26 mouse cellular contexts compared by ENCODE assay signal in the genomic region with DNA sequence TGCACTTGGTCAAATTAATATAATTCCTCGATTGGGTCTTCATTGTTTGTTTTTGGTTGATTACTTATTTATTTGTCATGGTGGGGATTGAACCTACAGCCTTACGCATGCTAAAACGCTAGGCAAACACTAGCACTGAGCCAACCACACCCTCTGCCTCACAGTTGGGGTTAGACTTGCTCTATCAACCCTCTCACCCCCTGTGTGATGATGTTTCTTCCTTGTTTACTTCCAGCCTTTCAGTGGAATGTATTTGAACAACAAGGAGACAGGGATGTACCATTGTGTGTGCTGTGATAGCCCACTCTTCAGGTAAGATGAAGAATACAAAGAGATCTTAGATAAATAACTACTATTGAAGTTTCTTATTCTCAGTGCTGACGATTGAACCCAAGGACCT.
"Had no signal": no experiment of that assay in that cellular context is flagged by ENCODE, and none has a peak within 500 bp of the region (broad histone marks: within the 10 kb centered on the region; RNA-seq: fewer than 3 reads in every experiment).

No protein-coding gene starts in this region.

- DNase-seq: heart, postnatal 10 days; heart, postnatal 14 days; heart, postnatal 36 days; heart, postnatal 4 days; kidney, adult 11 months; kidney, adult 18-20 months; kidney, adult 2 months; kidney, adult 8-10 months; kidney, adult 9 months; kidney, postnatal 10 days; kidney, postnatal 14 days; kidney, postnatal 25 days; kidney, postnatal 36 days; kidney, postnatal 4 days; layer of hippocampus, adult 9-11 months; layer of hippocampus, postnatal 36 days had no signal

- H3K4me3 ChIP-seq: heart, embryonic 13.5 days; heart, embryonic 15.5 days; hindbrain, embryonic 10.5 days; hindbrain, embryonic 12.5 days; hindbrain, embryonic 13.5 days; hindbrain, embryonic 15.5 days; intestine, embryonic 15.5 days; kidney, embryonic 15.5 days; layer of hippocampus, adult 2 months; left cerebral cortex, adult 2 months had no signal

- H3K9me3 ChIP-seq: heart, embryonic 13.5 days; heart, embryonic 15.5 days; hindbrain, embryonic 10.5 days; hindbrain, embryonic 12.5 days; hindbrain, embryonic 13.5 days; hindbrain, embryonic 15.5 days; intestine, embryonic 15.5 days; kidney, embryonic 15.5 days had no signal

- H3K4me1 ChIP-seq: heart, embryonic 13.5 days; heart, embryonic 15.5 days; hindbrain, embryonic 15.5 days; intestine, embryonic 15.5 days had no signal

- H3K27me3 ChIP-seq: heart, embryonic 13.5 days; heart, embryonic 15.5 days; hindbrain, embryonic 12.5 days; hindbrain, embryonic 13.5 days; hindbrain, embryonic 15.5 days; intestine, embryonic 15.5 days; kidney, embryonic 15.5 days had no signal

- H3K36me3 ChIP-seq: heart, embryonic 15.5 days; hindbrain, embryonic 10.5 days; hindbrain, embryonic 12.5 days; hindbrain, embryonic 13.5 days; hindbrain, embryonic 15.5 days; intestine, embryonic 15.5 days had no signal
